Mouse (Mus musculus): ENCODE results near the gene Ippk. TPM values are rescaled to one million over a fixed set of nuclear protein-coding genes. Genes with fewer than 3 reads are reported as not detected.

Ippk gene
- polyA plus RNA-seq, 1 experiment: 7.1 TPM

- Histone ChIP-seq H3K4me1 (replicated peaks; ENCODE audit: control insufficient read depth, insufficient read depth, low read length) (no peaks in the 10 kb centered on the region), H3K27ac (ENCODE audit: control insufficient read depth, insufficient read depth, low read length) (no peak overlapping the region), H3K27me3 (ENCODE audit: control insufficient read depth, insufficient read depth, low read length) (no peaks in the 10 kb centered on the region), H3K4me3 (ENCODE audit: control insufficient read depth, insufficient read depth, low read length) (no peak overlapping the region), H3K36me3 (ENCODE audit: control insufficient read depth, insufficient read depth, low read length) (no peaks in the 10 kb centered on the region)
- no peak for TF ChIP-seq CTCF (IDR thresholded peaks at IDR 0.05; ENCODE audit: borderline replicate concordance, control insufficient read depth, extremely low read depth, insufficient read depth, low read length, poor library complexity)
- no peak for TF ChIP-seq POLR2A (IDR thresholded peaks at IDR 0.05; ENCODE audit: control insufficient read depth, extremely low read depth, insufficient read depth, low read length, poor library complexity)
- WGBS: 89% methylated on average over 4 of the region's 4 CpGs
- DNase-seq: no peak
Observed at GRCm38 (mm10) chr13:49471981-49472675, 51.1 kb downstream of the Ippk start.

GRCm38 (mm10) chr13:49472676-49473005, 51.6 kb downstream of the Ippk start:
- no peaks in the 10 kb centered on the region for H3K36me3 ChIP-seq (ENCODE audit: control insufficient read depth, insufficient read depth, low read length)
- no peaks in the 10 kb centered on the region for H3K4me1 ChIP-seq (replicated peaks; ENCODE audit: control insufficient read depth, insufficient read depth, low read length)
- H3K27me3 ChIP-seq (ENCODE audit: control insufficient read depth, insufficient read depth, low read length): no peaks in the 10 kb centered on the region
- TF ChIP-seq CTCF (IDR thresholded peaks at IDR 0.05; ENCODE audit: borderline replicate concordance, control insufficient read depth, extremely low read depth, insufficient read depth, low read length, poor library complexity): no peak
- no peak overlapping the region for H3K4me3 ChIP-seq (ENCODE audit: control insufficient read depth, insufficient read depth, low read length)
- DNase-seq: no peak
- no peak overlapping the region for H3K27ac ChIP-seq (ENCODE audit: control insufficient read depth, insufficient read depth, low read length)
- WGBS: 92% methylated on average over 6 of the region's 6 CpGs

- Histone ChIP-seq H3K27me3 (ENCODE audit: control insufficient read depth, insufficient read depth, low read length) (no peaks in the 10 kb centered on the region), H3K27ac (ENCODE audit: control insufficient read depth, insufficient read depth, low read length) (no peak overlapping the region), H3K4me3 (ENCODE audit: control insufficient read depth, insufficient read depth, low read length) (no peak overlapping the region), H3K4me1 (replicated peaks; ENCODE audit: control insufficient read depth, insufficient read depth, low read length) (no peaks in the 10 kb centered on the region), H3K36me3 (ENCODE audit: control insufficient read depth, insufficient read depth, low read length) (no peaks in the 10 kb centered on the region)
- no peak for DNase-seq
- 95% methylated on average over 3 of the region's 3 CpGs for WGBS
- TF ChIP-seq CTCF (IDR thresholded peaks at IDR 0.05; ENCODE audit: borderline replicate concordance, control insufficient read depth, extremely low read depth, insufficient read depth, low read length, poor library complexity) (no peak), POLR2A (IDR thresholded peaks at IDR 0.05; ENCODE audit: control insufficient read depth, extremely low read depth, insufficient read depth, low read length, poor library complexity) (no peak)
Observed at GRCm38 (mm10) chr13:49477887-49478286, 56.8 kb downstream of the Ippk start.

DNA sequence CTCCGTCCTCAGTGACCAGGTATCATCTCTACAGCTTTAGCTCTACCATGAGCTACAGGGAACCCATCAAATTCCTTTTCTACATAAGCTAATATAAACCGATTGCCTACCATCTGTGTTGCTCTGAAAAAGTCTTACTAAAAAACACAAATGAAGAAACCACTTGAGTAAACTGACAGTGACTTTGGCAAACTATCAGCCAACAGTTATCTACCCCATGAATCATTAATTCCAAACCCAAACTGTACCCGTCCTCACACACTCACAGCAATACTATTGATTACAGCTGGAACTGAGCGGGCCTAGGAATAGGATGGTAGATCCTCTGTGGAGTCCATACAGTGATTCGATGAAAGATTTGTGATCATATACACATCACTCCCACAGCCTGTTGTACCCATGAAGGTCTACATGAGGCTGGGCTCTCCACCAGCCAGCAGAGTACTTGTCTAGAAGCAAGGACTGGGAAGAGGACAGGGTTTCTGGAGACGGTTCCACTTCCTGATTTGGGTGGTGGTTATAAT, 57.9 kb downstream of the Ippk start:
- Histone ChIP-seq H3K27ac (ENCODE audit: control insufficient read depth, insufficient read depth, low read length) (no peak overlapping the region), H3K36me3 (ENCODE audit: control insufficient read depth, insufficient read depth, low read length) (no peaks in the 10 kb centered on the region), H3K27me3 (ENCODE audit: control insufficient read depth, insufficient read depth, low read length) (no peaks in the 10 kb centered on the region), H3K4me3 (ENCODE audit: control insufficient read depth, insufficient read depth, low read length) (no peak overlapping the region), H3K4me1 (replicated peaks; ENCODE audit: control insufficient read depth, insufficient read depth, low read length) (no peaks in the 10 kb centered on the region)
- DNase-seq: no peak
- WGBS: 96% methylated on average over 6 of the region's 6 CpGs
- no peak for TF ChIP-seq CTCF (IDR thresholded peaks at IDR 0.05; ENCODE audit: borderline replicate concordance, control insufficient read depth, extremely low read depth, insufficient read depth, low read length, poor library complexity)
- TF ChIP-seq POLR2A (IDR thresholded peaks at IDR 0.05; ENCODE audit: control insufficient read depth, extremely low read depth, insufficient read depth, low read length, poor library complexity): no peak

DNA sequence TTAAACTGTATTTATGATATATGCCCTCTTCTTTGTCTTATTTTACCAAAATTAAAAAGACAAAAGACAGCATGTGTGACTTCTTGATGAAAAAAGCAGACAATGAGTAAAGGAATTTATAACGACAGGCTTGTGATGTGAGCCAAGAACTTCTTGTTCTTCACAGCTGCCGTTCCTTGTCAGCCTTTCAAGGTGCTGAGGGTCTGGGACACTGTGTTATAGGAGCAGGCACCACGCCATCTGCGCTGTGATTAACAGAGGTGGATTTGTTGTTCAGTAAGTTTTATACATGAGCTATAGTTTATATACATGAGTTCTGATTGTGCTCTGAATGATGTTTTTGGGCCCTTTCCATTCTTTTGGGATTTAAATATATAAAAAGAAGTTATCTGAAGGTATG, 58.4 kb downstream of the Ippk start:
- TF ChIP-seq POLR2A (IDR thresholded peaks at IDR 0.05; ENCODE audit: control insufficient read depth, extremely low read depth, insufficient read depth, low read length, poor library complexity) (no peak), CTCF (IDR thresholded peaks at IDR 0.05; ENCODE audit: borderline replicate concordance, control insufficient read depth, extremely low read depth, insufficient read depth, low read length, poor library complexity) (no peak)
- H3K27ac ChIP-seq (ENCODE audit: control insufficient read depth, insufficient read depth, low read length): no peak overlapping the region
- WGBS: 91% methylated on average over 4 of the region's 4 CpGs
- no peaks in the 10 kb centered on the region for H3K27me3 ChIP-seq (ENCODE audit: control insufficient read depth, insufficient read depth, low read length)
- H3K4me3 ChIP-seq (ENCODE audit: control insufficient read depth, insufficient read depth, low read length): no peak overlapping the region
- no peaks in the 10 kb centered on the region for H3K36me3 ChIP-seq (ENCODE audit: control insufficient read depth, insufficient read depth, low read length)
- DNase-seq: no peak
- no peaks in the 10 kb centered on the region for H3K4me1 ChIP-seq (replicated peaks; ENCODE audit: control insufficient read depth, insufficient read depth, low read length)

- H3K4me3 ChIP-seq (ENCODE audit: control insufficient read depth, insufficient read depth, low read length): no peak overlapping the region
- H3K27ac ChIP-seq (ENCODE audit: control insufficient read depth, insufficient read depth, low read length): no peak overlapping the region
- H3K36me3 ChIP-seq (ENCODE audit: control insufficient read depth, insufficient read depth, low read length): no peaks in the 10 kb centered on the region
- no peaks in the 10 kb centered on the region for H3K4me1 ChIP-seq (replicated peaks; ENCODE audit: control insufficient read depth, insufficient read depth, low read length)
- no peak for DNase-seq
- no peak for TF ChIP-seq POLR2A (IDR thresholded peaks at IDR 0.05; ENCODE audit: control insufficient read depth, extremely low read depth, insufficient read depth, low read length, poor library complexity)
- 90% methylated on average over 2 of the region's 2 CpGs for WGBS
- H3K27me3 ChIP-seq (ENCODE audit: control insufficient read depth, insufficient read depth, low read length): no peaks in the 10 kb centered on the region
Observed at GRCm38 (mm10) chr13:49480057-49480456, 59.0 kb downstream of the Ippk start.

DNA sequence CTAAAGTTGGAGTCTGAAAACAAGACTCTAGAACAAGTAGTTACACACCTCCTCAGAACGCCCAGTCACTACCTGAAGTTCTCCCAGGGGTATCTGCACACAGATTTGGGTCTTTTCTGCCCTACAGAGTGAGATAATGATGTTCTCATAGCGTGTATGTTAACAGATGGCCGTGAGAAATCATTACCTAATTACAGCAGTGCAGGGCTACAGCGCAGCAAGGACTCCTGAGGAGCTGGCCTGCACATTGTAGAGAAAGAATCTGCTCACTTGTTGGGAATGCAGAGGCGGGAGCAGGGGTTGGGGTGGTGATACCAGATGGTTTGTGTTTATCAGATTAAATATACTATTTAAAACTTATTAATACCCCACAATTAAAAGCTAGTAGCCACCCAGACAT, 59.5 kb downstream of the Ippk start:
- no peaks in the 10 kb centered on the region for H3K36me3 ChIP-seq (ENCODE audit: control insufficient read depth, insufficient read depth, low read length)
- no peaks in the 10 kb centered on the region for H3K4me1 ChIP-seq (replicated peaks; ENCODE audit: control insufficient read depth, insufficient read depth, low read length)
- TF ChIP-seq CTCF (IDR thresholded peaks at IDR 0.05; ENCODE audit: borderline replicate concordance, control insufficient read depth, extremely low read depth, insufficient read depth, low read length, poor library complexity) (no peak), POLR2A (IDR thresholded peaks at IDR 0.05; ENCODE audit: control insufficient read depth, extremely low read depth, insufficient read depth, low read length, poor library complexity) (no peak)
- WGBS: 95% methylated on average over 5 of the region's 5 CpGs
- no peak overlapping the region for H3K27ac ChIP-seq (ENCODE audit: control insufficient read depth, insufficient read depth, low read length)
- no peak overlapping the region for H3K4me3 ChIP-seq (ENCODE audit: control insufficient read depth, insufficient read depth, low read length)
- no peak for DNase-seq
- no peaks in the 10 kb centered on the region for H3K27me3 ChIP-seq (ENCODE audit: control insufficient read depth, insufficient read depth, low read length)

Data from thymus, adult 2 months (tissue).